Mouse (Mus musculus) 3134 (cell line): ENCODE results near the gene Ddx4.

Experiments used
- DNase-seq: peaks from one replicate; pipeline ENCODE4 v3.0.0-alpha.2; 2011; ENCODE audit warnings: low spot score; ENCODE audit not compliant: insufficient read length; ENCODE audit errors: extremely low read depth

The Ddx4 gene

GRCm38 (mm10) chr13:112569606-112570005, 82.7 kb downstream of the Ddx4 start:
- DNase-seq: no peak

DNA sequence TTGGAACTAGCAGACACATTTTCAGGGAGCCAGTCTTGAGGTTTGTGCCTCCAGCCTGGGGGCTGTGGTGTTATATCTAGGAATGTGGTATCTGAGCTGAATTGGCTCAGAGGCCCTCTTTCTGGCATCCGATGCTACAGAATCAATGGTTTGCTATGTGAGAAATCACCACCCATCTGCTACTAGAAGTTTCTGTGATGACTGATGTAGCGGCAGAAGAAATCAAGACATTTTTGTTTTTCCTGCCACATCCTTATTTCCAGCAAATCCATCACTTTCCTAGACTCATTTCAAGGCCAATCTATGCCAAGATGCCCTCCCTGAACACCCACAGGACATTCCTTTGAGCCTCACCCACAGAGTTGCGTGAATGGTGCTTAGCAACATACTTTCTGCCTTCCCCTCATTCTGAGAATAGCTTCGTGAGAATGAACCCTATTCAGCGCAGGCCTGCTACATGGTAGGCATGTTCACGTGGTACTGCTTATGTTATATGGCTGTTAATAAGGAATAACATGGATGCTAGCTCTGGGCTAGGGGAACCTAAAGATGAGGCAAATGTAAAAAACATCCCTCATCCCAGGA, 91.6 kb downstream of the Ddx4 start:
- no peak for DNase-seq

- no peak for DNase-seq
Observed at GRCm38 (mm10) chr13:112556501-112556900, 95.8 kb downstream of the Ddx4 start.

- DNase-seq: no peak
Observed at GRCm38 (mm10) chr13:112553304-112553703, 99.0 kb downstream of the Ddx4 start.

- DNase-seq: no peak
Observed at GRCm38 (mm10) chr13:112551641-112552548, 100.4 kb downstream of the Ddx4 start.
